Mouse (Mus musculus) megakaryocyte-erythroid progenitor cell, adult 5 weeks (primary cell): ENCODE measurements around the gene Fbxw5. TPM values are rescaled to one million over a fixed set of nuclear protein-coding genes. Genes with fewer than 3 reads are reported as not detected.

Source experiments
- polyA plus RNA-seq: library from polyadenylated mRNA; stranded (reverse); fragments of >175 nt; gene quantifications from 2 replicates; pipeline ENCODE4 v1.2.3, GENCODE M21; 2012

Fbxw5 gene
- polyA plus RNA-seq: 39.7 and 48.0 TPM in 2 replicates

GRCm38 (mm10) chr2:25500576-25501405 lies at the start of gene Fbxw5:
Fbxw5 (plus strand) TSS chr2:25500750.

GRCm38 (mm10) chr2:25456205-25456953 lies 44.2 kb upstream of the Fbxw5 start, which contains the start of gene Clic3:
Clic3 (plus strand) TSS chr2:25456838.

GRCm38 (mm10) chr2:25460551-25461309 lies 39.8 kb upstream of the Fbxw5 start, which contains the start of gene Paxx:
Paxx (minus strand) TSS chr2:25461094.

GRCm38 (mm10) chr2:25469969-25470368 lies 30.6 kb upstream of the Fbxw5 start, which contains the start of gene Ptgds:
Ptgds (minus strand) TSS chr2:25470046.

GRCm38 (mm10) chr2:25493476-25493961 lies 7.0 kb upstream of the Fbxw5 start, which contains the start of gene Lcn12:
Lcn12 (minus strand) TSS chr2:25493911.

GRCm38 (mm10) chr2:25501593-25502486 lies 1.3 kb downstream of the Fbxw5 start, which contains the start of gene C8g:
C8g (minus strand) TSS chr2:25501719.

GRCm38 (mm10) chr2:25546811-25547491 lies 46.4 kb downstream of the Fbxw5 start, which contains the start of gene Traf2:
Traf2 (minus strand) TSS chr2:25546940.

Other genes starting within 250 kb of the Fbxw5 start
- 7.3 and 8.5 TPM in 2 replicates for gene Tmem203, start 245.3 kb upstream of the Fbxw5 start, polyA plus RNA-seq
- gene Tprn, start 238.1 kb upstream of the Fbxw5 start, polyA plus RNA-seq: 58.1 and 64.5 TPM in 2 replicates
- 223 and 227 TPM in 2 replicates for gene Ssna1, start 228.3 kb upstream of the Fbxw5 start, polyA plus RNA-seq
- 23.1 and 24.8 TPM in 2 replicates for gene Anapc2, start 228.3 kb upstream of the Fbxw5 start, polyA plus RNA-seq
- gene Tmem210, start 212.6 kb upstream of the Fbxw5 start, polyA plus RNA-seq: not detected in 2 replicates
- not detected in 2 replicates for gene Lrrc26, start 210.8 kb upstream of the Fbxw5 start, polyA plus RNA-seq
- gene Grin1, start 181.6 kb upstream of the Fbxw5 start, polyA plus RNA-seq: 0.01 and 0.02 TPM in 2 replicates
- gene Man1b1, start 168.4 kb upstream of the Fbxw5 start, polyA plus RNA-seq: 27.2 and 28.1 TPM in 2 replicates
- 6.3 and 7.2 TPM in 2 replicates for gene Dpp7, start 144.4 kb upstream of the Fbxw5 start, polyA plus RNA-seq
- gene Uap1l1, start 135.1 kb upstream of the Fbxw5 start, polyA plus RNA-seq: 16.7 and 24.2 TPM in 2 replicates
- gene Sapcd2, start 128.4 kb upstream of the Fbxw5 start, polyA plus RNA-seq: 35.8 and 46.8 TPM in 2 replicates
- gene Entpd2, start 104.9 kb upstream of the Fbxw5 start, polyA plus RNA-seq: 0.09 and 0.39 TPM in 2 replicates
- 2.3 and 6.0 TPM in 2 replicates for gene Npdc1, start 101.4 kb upstream of the Fbxw5 start, polyA plus RNA-seq
- 19.2 and 28.1 TPM in 2 replicates for gene Fut7, start 77.5 kb upstream of the Fbxw5 start, polyA plus RNA-seq
- 58.0 and 85.3 TPM in 2 replicates for gene Abca2, start 72.0 kb upstream of the Fbxw5 start, polyA plus RNA-seq
- 0.61 TPM in 1 of 2 replicates, not detected in the other for gene Clic3, start 43.9 kb upstream of the Fbxw5 start, polyA plus RNA-seq
- gene Paxx, start 39.7 kb upstream of the Fbxw5 start, polyA plus RNA-seq: 81.2 and 90.9 TPM in 2 replicates
- gene Ptgds, start 30.7 kb upstream of the Fbxw5 start, polyA plus RNA-seq: 0.83 and 1.2 TPM in 2 replicates
- gene Lcn12, start 6.8 kb upstream of the Fbxw5 start, polyA plus RNA-seq: not detected in 2 replicates
- 0.13 and 0.45 TPM in 2 replicates for gene C8g, start 969 bp downstream of the Fbxw5 start, polyA plus RNA-seq
- gene Traf2, start 46.2 kb downstream of the Fbxw5 start, polyA plus RNA-seq: 11.8 and 12.9 TPM in 2 replicates
- 607 and 733 TPM in 2 replicates for gene Edf1, start 57.1 kb downstream of the Fbxw5 start, polyA plus RNA-seq
- 2.5 and 2.7 TPM in 2 replicates for gene Mamdc4, start 74.1 kb downstream of the Fbxw5 start, polyA plus RNA-seq
- gene Phpt1, start 74.5 kb downstream of the Fbxw5 start, polyA plus RNA-seq: 14.1 and 16.5 TPM in 2 replicates
- 0.37 and 0.81 TPM in 2 replicates for gene Ajm1, start 81.0 kb downstream of the Fbxw5 start, polyA plus RNA-seq
- gene Rabl6, start 107.8 kb downstream of the Fbxw5 start, polyA plus RNA-seq: 76.2 and 87.1 TPM in 2 replicates
- gene Ccdc183, start 116.9 kb downstream of the Fbxw5 start, polyA plus RNA-seq: not detected in 2 replicates
- 11.4 and 11.5 TPM in 2 replicates for gene Tmem141, start 121.3 kb downstream of the Fbxw5 start, polyA plus RNA-seq
- gene Fcna, start 127.3 kb downstream of the Fbxw5 start, polyA plus RNA-seq: 0.49 and 1.0 TPM in 2 replicates
- not detected in 2 replicates for gene Lcn8, start 152.4 kb downstream of the Fbxw5 start, polyA plus RNA-seq
- gene Lcn5, start 157.2 kb downstream of the Fbxw5 start, polyA plus RNA-seq: not detected in 2 replicates
- gene Lcn6, start 176.0 kb downstream of the Fbxw5 start, polyA plus RNA-seq: not detected in 2 replicates
- not detected in 2 replicates for gene Lcn10, start 182.0 kb downstream of the Fbxw5 start, polyA plus RNA-seq
- gene Obp2a, start 199.3 kb downstream of the Fbxw5 start, polyA plus RNA-seq: not detected in 2 replicates
- gene Bmyc, start 206.0 kb downstream of the Fbxw5 start, polyA plus RNA-seq: 115 and 133 TPM in 2 replicates
- gene Obp2b, start 236.3 kb downstream of the Fbxw5 start, polyA plus RNA-seq: not detected in 2 replicates